Mouse (Mus musculus): ENCODE measurements around the gene Cd160. TPM values are rescaled to one million over a fixed set of nuclear protein-coding genes. Genes with fewer than 3 reads are reported as not detected.

Gene Cd160
- 26.3 and 29.8 TPM in 2 replicates for polyA plus RNA-seq (2015; fragmentation: Nextera tagmentation; extraction: Ambion mirVana)

- DNase-seq (ENCODE audit: low spot score): no peak
These were observed at the start of gene Cd160, which contains the start of gene Pdzk1 for GRCm38 (mm10) chr3:96828984-96829383. Gene Cd160, minus strand, starts transcription at chr3:96829351. Gene Pdzk1, plus strand, starts transcription at chr3:96829284.

- DNase-seq (ENCODE audit: low spot score): no peak
These were observed 45.8 kb upstream of the Cd160 start for GRCm38 (mm10) chr3:96874808-96875571.

- no peak for DNase-seq (ENCODE audit: low spot score)
These were observed 43.4 kb upstream of the Cd160 start for GRCm38 (mm10) chr3:96872501-96872900.

- DNase-seq (ENCODE audit: low spot score): no peak
These were observed 41.9 kb upstream of the Cd160 start for GRCm38 (mm10) chr3:96871070-96871469.

GRCm38 (mm10) chr3:96870270-96870669 lies 41.1 kb upstream of the Cd160 start:
- DNase-seq (ENCODE audit: low spot score): no peak

GRCm38 (mm10) chr3:96869091-96869490 lies 39.9 kb upstream of the Cd160 start:
- no peak for DNase-seq (ENCODE audit: low spot score)

- no peak for DNase-seq (ENCODE audit: low spot score)
These were observed 39.4 kb upstream of the Cd160 start for GRCm38 (mm10) chr3:96868566-96868965.

GRCm38 (mm10) chr3:96867863-96868262 lies 38.7 kb upstream of the Cd160 start:
- DNase-seq (ENCODE audit: low spot score): no peak

- DNase-seq (ENCODE audit: low spot score): no peak
These were observed 31.3 kb upstream of the Cd160 start for GRCm38 (mm10) chr3:96860498-96860897.

- no peak for DNase-seq (ENCODE audit: low spot score)
These were observed 26.7 kb upstream of the Cd160 start for GRCm38 (mm10) chr3:96855833-96856232.

GRCm38 (mm10) chr3:96854376-96854775 lies 25.2 kb upstream of the Cd160 start:
- no peak for DNase-seq (ENCODE audit: low spot score)

GRCm38 (mm10) chr3:96852561-96852960 lies 23.4 kb upstream of the Cd160 start:
- no peak for DNase-seq (ENCODE audit: low spot score)

GRCm38 (mm10) chr3:96849168-96849727 lies 20.1 kb upstream of the Cd160 start:
- DNase-seq (ENCODE audit: low spot score): no peak

- no peak for DNase-seq (ENCODE audit: low spot score)
These were observed 19.3 kb upstream of the Cd160 start for GRCm38 (mm10) chr3:96848470-96848869.

- DNase-seq (ENCODE audit: low spot score): peak; percentile 69
These were observed 18.5 kb upstream of the Cd160 start for GRCm38 (mm10) chr3:96847661-96848060.

GRCm38 (mm10) chr3:96846985-96847384 lies 17.8 kb upstream of the Cd160 start:
- DNase-seq (ENCODE audit: low spot score): peak; percentile 47

- no peak for DNase-seq (ENCODE audit: low spot score)
These were observed 16.7 kb upstream of the Cd160 start for GRCm38 (mm10) chr3:96845806-96846205.

GRCm38 (mm10) chr3:96845191-96845590 lies 16.0 kb upstream of the Cd160 start:
- DNase-seq (ENCODE audit: low spot score): no peak

- DNase-seq (ENCODE audit: low spot score): no peak
These were observed 10.0 kb upstream of the Cd160 start for GRCm38 (mm10) chr3:96838996-96839645.

- DNase-seq (ENCODE audit: low spot score): no peak
These were observed 7.3 kb upstream of the Cd160 start for GRCm38 (mm10) chr3:96836414-96836813.

- no peak for DNase-seq (ENCODE audit: low spot score)
These were observed 5.6 kb upstream of the Cd160 start for GRCm38 (mm10) chr3:96834587-96835348.

- DNase-seq (ENCODE audit: low spot score): no peak
These were observed 3.8 kb upstream of the Cd160 start for GRCm38 (mm10) chr3:96832930-96833329.

Measured in thymus, postnatal 0 days (tissue).